Mouse (Mus musculus): Measurements from ENCODE around the gene Tsen2.

- TF ChIP-seq CTCF (IDR thresholded peaks at IDR 0.05; ENCODE audit: control insufficient read depth, insufficient read depth, insufficient replicate concordance, low read depth, low read length) (no peak), POLR2A (IDR thresholded peaks at IDR 0.05; ENCODE audit: control insufficient read depth, low read depth, low read length) (no peak)
These were observed 2.7 kb upstream of the Tsen2 start for GRCm38 (mm10) chr6:115541676-115542275.

Measured in testis, adult 2 months (tissue).